Mouse (Mus musculus) forebrain, postnatal 0 days (tissue): ENCODE measurements around the gene Tspo. TPM values are rescaled to one million over a fixed set of nuclear protein-coding genes. Genes with fewer than 3 reads are reported as not detected.

ENCODE experiments used
- ATAC-seq: fragments of 200-750 bp; cut with Nextera tagmentation; 2 replicates; pipeline ENCODE4 v1.8.0; 2017; ENCODE audit warnings: mild to moderate bottlenecking, moderate library complexity
- DNase-seq: peaks from one replicate; pipeline ENCODE4 v3.0.0-alpha.2; 2015
- H3K27ac ChIP-seq: fragments of 300-500 bp; sonication (generic); 2 replicates; pipeline ENCODE4 v1.5.1; 2014; ENCODE audit warnings: low read depth, mild to moderate bottlenecking, antibody characterized with exemption, low read length, moderate library complexity, mixed read lengths
- H3K27me3 ChIP-seq: fragments of 300-500 bp; sonication (generic); 2 replicates; pipeline ENCODE4 v1.6.1; 2014; ENCODE audit warnings: mild to moderate bottlenecking, low read length, mixed read lengths; ENCODE audit not compliant: insufficient read depth
- H3K36me3 ChIP-seq: fragments of 300-500 bp; sonication (generic); 2 replicates; pipeline ENCODE4 v1.6.1; 2014; ENCODE audit warnings: mild to moderate bottlenecking, moderate library complexity; ENCODE audit not compliant: insufficient read depth
- H3K4me1 ChIP-seq: fragments of 300-500 bp; sonication (generic); 2 replicates; pipeline ENCODE4 v1.6.1; 2014; ENCODE audit warnings: antibody characterized with exemption; ENCODE audit not compliant: insufficient read depth
- H3K4me2 ChIP-seq: fragments of 300-500 bp; sonication (generic); 2 replicates; pipeline ENCODE4 v1.6.1; 2014; ENCODE audit warnings: low read depth, mild to moderate bottlenecking, moderate library complexity
- H3K4me3 ChIP-seq: fragments of 300-500 bp; sonication (generic); 2 replicates; pipeline ENCODE4 v1.5.1; 2014; ENCODE audit warnings: low read depth, low read length, mixed read lengths
- H3K9ac ChIP-seq: fragments of 300-500 bp; sonication (generic); 2 replicates; pipeline ENCODE4 v1.6.1; 2014; ENCODE audit warnings: mild to moderate bottlenecking
- H3K9me3 ChIP-seq: fragments of 300-500 bp; sonication (generic); 2 replicates; pipeline ENCODE4 v1.6.1; 2016; ENCODE audit warnings: low read length
- CTCF ChIP-seq: sonication (generic); IDR thresholded peaks from 2 replicates; pipeline ENCODE4 v1.5.1; 2016; ENCODE audit warnings: antibody characterized with exemption, control low read depth, low read depth
- WGBS: fragments of 180-500 bp; shearing (Covaris S2); extraction: QIAGEN DNeasy Blood & Tissue Kit; methylation state at CpG from one replicate; pipeline ENCODE4 v1.1.7; 2014; 5-methylcytosine and 5-hydroxymethylcytosine counted together
- polyA plus RNA-seq: library from polyadenylated mRNA; unstranded; fragments of >200 nt; fragmentation: Nextera tagmentation; extraction: Ambion mirVana; gene quantifications from 2 replicates; pipeline ENCODE4 v1.2.1, GENCODE M21; 2015
- total RNA-seq: library from RNA; depleted of rRNA; stranded (reverse); fragments of >200 nt; gene quantifications from 2 replicates; pipeline ENCODE4 v1.2.3, GENCODE M21; 2014

The Tspo gene
- total and polyA plus RNA-seq, 2 experiments from 2014 or later: 5.7 to 15.3 TPM

- ATAC-seq: no peak
- H3K9me3 ChIP-seq: no peaks in the 10 kb centered on the region
- H3K4me1 ChIP-seq: no peaks in the 10 kb centered on the region
- no peak overlapping the region for H3K9ac ChIP-seq
- peaks cover 13% of the 10 kb centered on the region for H3K36me3 ChIP-seq
- H3K4me3 ChIP-seq: no peak overlapping the region
- 76% methylated on average over 9 of the region's 9 CpGs for WGBS
- no peak overlapping the region for H3K4me2 ChIP-seq
- no peak for TF ChIP-seq CTCF
- H3K27me3 ChIP-seq: no peaks in the 10 kb centered on the region
- no peak overlapping the region for H3K27ac ChIP-seq
- DNase-seq: no peak
Measured at GRCm38 (mm10) chr15:83541647-83542287, 21.6 kb upstream of the Tspo start.

- Histone ChIP-seq H3K36me3 (peaks cover 52% of the 10 kb centered on the region), H3K9ac (no peak overlapping the region), H3K27me3 (no peaks in the 10 kb centered on the region), H3K27ac (no peak overlapping the region), H3K4me3 (no peak overlapping the region), H3K4me2 (no peak overlapping the region), H3K4me1 (no peaks in the 10 kb centered on the region), H3K9me3 (no peaks in the 10 kb centered on the region)
- no peak for TF ChIP-seq CTCF
- no peak for ATAC-seq
- DNase-seq: no peak
- WGBS: 94% methylated on average over 7 of the region's 7 CpGs
Measured at GRCm38 (mm10) chr15:83546029-83546428, 17.4 kb upstream of the Tspo start.

GRCm38 (mm10) chr15:83547144-83547543 lies 16.2 kb upstream of the Tspo start:
- no peaks in the 10 kb centered on the region for H3K4me1 ChIP-seq
- no peaks in the 10 kb centered on the region for H3K27me3 ChIP-seq
- H3K27ac ChIP-seq: no peak overlapping the region
- peaks cover 62% of the 10 kb centered on the region for H3K36me3 ChIP-seq
- TF ChIP-seq CTCF: no peak
- no peak for ATAC-seq
- no peak overlapping the region for H3K9ac ChIP-seq
- no peak overlapping the region for H3K4me2 ChIP-seq
- no peak for DNase-seq
- H3K9me3 ChIP-seq: no peaks in the 10 kb centered on the region
- WGBS: 89% methylated on average over 8 of the region's 8 CpGs
- no peak overlapping the region for H3K4me3 ChIP-seq

GRCm38 (mm10) chr15:83550137-83550536 lies 13.3 kb upstream of the Tspo start:
- no peak for ATAC-seq
- H3K27ac ChIP-seq: no peak overlapping the region
- H3K9ac ChIP-seq: no peak overlapping the region
- 96% methylated on average over 2 of the region's 2 CpGs for WGBS
- TF ChIP-seq CTCF: no peak
- H3K9me3 ChIP-seq: no peaks in the 10 kb centered on the region
- H3K27me3 ChIP-seq: no peaks in the 10 kb centered on the region
- H3K4me1 ChIP-seq: peaks cover 6% of the 10 kb centered on the region; the same call in 1 of the 2 replicates
- DNase-seq: no peak
- no peak overlapping the region for H3K4me3 ChIP-seq
- H3K4me2 ChIP-seq: no peak overlapping the region
- peaks cover 62% of the 10 kb centered on the region for H3K36me3 ChIP-seq

GRCm38 (mm10) chr15:83553831-83554230 lies 9.6 kb upstream of the Tspo start:
- ATAC-seq: no peak
- H3K9me3 ChIP-seq: no peaks in the 10 kb centered on the region
- no peak overlapping the region for H3K4me2 ChIP-seq
- H3K4me1 ChIP-seq: peaks cover 6% of the 10 kb centered on the region; the same call in 1 of the 2 replicates
- H3K4me3 ChIP-seq: no peak overlapping the region
- H3K27me3 ChIP-seq: no peaks in the 10 kb centered on the region
- peak; percentile 34 for TF ChIP-seq CTCF
- peaks cover 31% of the 10 kb centered on the region for H3K36me3 ChIP-seq
- no peak for DNase-seq
- H3K9ac ChIP-seq: no peak overlapping the region
- no peak overlapping the region for H3K27ac ChIP-seq

GRCm38 (mm10) chr15:83555161-83555974 lies 8.0 kb upstream of the Tspo start:
- DNase-seq: peak; percentile 95
- peaks cover 17% of the 10 kb centered on the region for H3K36me3 ChIP-seq
- WGBS: under 1% methylated on average over 71 of the region's 74 CpGs
- H3K9me3 ChIP-seq: no peaks in the 10 kb centered on the region
- TF ChIP-seq CTCF: no peak
- H3K27me3 ChIP-seq: no peaks in the 10 kb centered on the region
- H3K4me3 ChIP-seq: peak overlapping the region; percentile 86
- peak overlapping the region; percentile 91 for H3K9ac ChIP-seq
- peaks cover 6% of the 10 kb centered on the region; the same call in 1 of the 2 replicates for H3K4me1 ChIP-seq
- peak overlapping the region; percentile 95 for H3K27ac ChIP-seq
- peak overlapping the region; percentile 78 for H3K4me2 ChIP-seq
- peak; percentile 96 for ATAC-seq

GRCm38 (mm10) chr15:83560941-83561477 lies 2.4 kb upstream of the Tspo start:
- Histone ChIP-seq H3K9me3 (no peaks in the 10 kb centered on the region), H3K4me1 (peaks cover 11% of the 10 kb centered on the region), H3K36me3 (no peaks in the 10 kb centered on the region), H3K9ac (no peak overlapping the region), H3K27me3 (peaks cover 7% of the 10 kb centered on the region; the same call in 1 of the 2 replicates), H3K27ac (no peak overlapping the region), H3K4me2 (no peak overlapping the region), H3K4me3 (no peak overlapping the region)
- 57% methylated on average over 5 of the region's 5 CpGs for WGBS
- DNase-seq (no peak), ATAC-seq (no peak)
- TF ChIP-seq CTCF: no peak
